Mouse (Mus musculus) cerebellum, adult 9-11 months (tissue): ENCODE results near the gene Kdr.

Experiments
- DNase-seq: peaks from one replicate; pipeline ENCODE4 v3.0.0; 2022

Gene Kdr

GRCm38 (mm10) chr5:75900231-75900920 is 77.9 kb downstream of the Kdr start:
- DNase-seq: no peak

GRCm38 (mm10) chr5:75895351-75895750 is 82.9 kb downstream of the Kdr start:
- DNase-seq: no peak

- no peak for DNase-seq
Observed at GRCm38 (mm10) chr5:75892956-75893471, 85.2 kb downstream of the Kdr start.
